In genomic region chr9:109833088-109833412, GRCm38 (mm10) we compare ENCODE assay signal across 8 mouse cellular contexts. TPM values are rescaled to one million over a fixed set of nuclear protein-coding genes. Genes with fewer than 3 reads are reported as not detected.
DNase-seq lines count a peak whose midpoint lies in the region; ATAC-seq lines count a peak whose summit lies in the region.

No protein-coding gene starts in this region.

- peak overlapping the region; percentile 82 for H3K4me2 ChIP-seq in kidney, embryonic 16.5 days (replicated peaks; ENCODE audit: low read depth, low read length)
- peak overlapping the region; percentile 83 for H3K4me2 ChIP-seq in hindbrain, embryonic 16.5 days (ENCODE audit: low read length)
- peak overlapping the region; percentile 86 for H3K4me2 ChIP-seq in midbrain, embryonic 15.5 days

- WGBS in kidney, embryonic 16.5 days = 11% methylated on average over 6 of the region's 6 CpGs
- 14% methylated on average over 6 of the region's 6 CpGs for WGBS in embryonic facial prominence, embryonic 10.5 days
- WGBS in hindbrain, embryonic 16.5 days = 14% methylated on average over 6 of the region's 6 CpGs
- WGBS in midbrain, embryonic 15.5 days = 13% methylated on average over 6 of the region's 6 CpGs

- DNase-seq in kidney, adult 8-10 months = no peak
- DNase-seq in embryonic facial prominence, embryonic 10.5 days (ENCODE audit: low spot score) = no peak
- no peak for DNase-seq in spleen, postnatal 36 days (ENCODE audit: low spot score in 2 of 2)
- DNase-seq in urinary bladder, postnatal 25 days (ENCODE audit: low spot score) = no peak
- DNase-seq in ovary, adult 18-20 months (ENCODE audit: low spot score) = no peak

- H3K27ac ChIP-seq in kidney, embryonic 16.5 days (ENCODE audit: low read length) = peak overlapping the region; percentile 76; the same call in 1 of the 2 replicates
- H3K27ac ChIP-seq in embryonic facial prominence, embryonic 10.5 days (replicated peaks) = peak overlapping the region; percentile 91
- no peak overlapping the region; the same call in 1 of the 2 replicates for H3K27ac ChIP-seq in hindbrain, embryonic 16.5 days (ENCODE audit: low read depth, low read length)
- peak overlapping the region; percentile 83 for H3K27ac ChIP-seq in midbrain, embryonic 15.5 days

- peak; percentile 78 for ATAC-seq in kidney, embryonic 16.5 days (ENCODE audit: low FRiP score, low TSS enrichment)
- ATAC-seq in hindbrain, embryonic 16.5 days = peak; percentile 63
- peak; percentile 71 for ATAC-seq in midbrain, embryonic 15.5 days (replicated peaks)

- no peaks in the 10 kb centered on the region for H3K27me3 ChIP-seq in kidney, embryonic 16.5 days (ENCODE audit: insufficient read depth, low read length)
- no peaks in the 10 kb centered on the region for H3K27me3 ChIP-seq in embryonic facial prominence, embryonic 10.5 days (replicated peaks; ENCODE audit: low read depth, poor library complexity, severe bottlenecking)
- no peaks in the 10 kb centered on the region for H3K27me3 ChIP-seq in hindbrain, embryonic 16.5 days (replicated peaks; ENCODE audit: control insufficient read depth, insufficient read depth, low read length)
- no peaks in the 10 kb centered on the region for H3K27me3 ChIP-seq in midbrain, embryonic 15.5 days (replicated peaks)

- H3K36me3 ChIP-seq in kidney, embryonic 16.5 days (ENCODE audit: insufficient read depth, low read length) = peaks cover 13% of the 10 kb centered on the region
- H3K36me3 ChIP-seq in embryonic facial prominence, embryonic 10.5 days (replicated peaks) = peaks cover 51% of the 10 kb centered on the region
- H3K36me3 ChIP-seq in hindbrain, embryonic 16.5 days (ENCODE audit: control insufficient read depth, insufficient read depth, low read length) = no peaks in the 10 kb centered on the region
- peaks cover 4% of the 10 kb centered on the region; the same call in 1 of the 2 replicates for H3K36me3 ChIP-seq in midbrain, embryonic 15.5 days (replicated peaks)

- H3K9ac ChIP-seq in kidney, embryonic 16.5 days (replicated peaks; ENCODE audit: low read length) = peak overlapping the region; percentile 76
- H3K9ac ChIP-seq in hindbrain, embryonic 16.5 days (ENCODE audit: low read depth, low read length) = peak overlapping the region; percentile 71
- H3K9ac ChIP-seq in midbrain, embryonic 15.5 days = peak overlapping the region; percentile 53

- peaks cover 8% of the 10 kb centered on the region for H3K4me1 ChIP-seq in kidney, embryonic 16.5 days (ENCODE audit: insufficient read depth, low read length)
- peaks cover 13% of the 10 kb centered on the region for H3K4me1 ChIP-seq in embryonic facial prominence, embryonic 10.5 days
- peaks cover 9% of the 10 kb centered on the region for H3K4me1 ChIP-seq in hindbrain, embryonic 16.5 days (ENCODE audit: control insufficient read depth, insufficient read depth, low read depth, low read length)
- peaks cover 14% of the 10 kb centered on the region for H3K4me1 ChIP-seq in midbrain, embryonic 15.5 days

- peak overlapping the region; percentile 61 for H3K4me3 ChIP-seq in kidney, embryonic 16.5 days (ENCODE audit: low read length)
- H3K4me3 ChIP-seq in embryonic facial prominence, embryonic 10.5 days = peak overlapping the region; percentile 78
- peak overlapping the region; percentile 58 for H3K4me3 ChIP-seq in hindbrain, embryonic 16.5 days (ENCODE audit: low read length)
- H3K4me3 ChIP-seq in midbrain, embryonic 15.5 days = peak overlapping the region; percentile 56

- no peaks in the 10 kb centered on the region for H3K9me3 ChIP-seq in kidney, embryonic 16.5 days (ENCODE audit: low read length)
- no peaks in the 10 kb centered on the region for H3K9me3 ChIP-seq in embryonic facial prominence, embryonic 10.5 days
- H3K9me3 ChIP-seq in hindbrain, embryonic 16.5 days (ENCODE audit: control insufficient read depth, low read length) = no peaks in the 10 kb centered on the region
- H3K9me3 ChIP-seq in midbrain, embryonic 15.5 days = no peaks in the 10 kb centered on the region

RNA-seq across cellular contexts. Expression of gene Nme6, which starts 0.5 kb away (rescaled TPM):
- polyA plus RNA-seq in kidney, embryonic 16.5 days (2015; fragmentation: Nextera tagmentation; extraction: Ambion mirVana) = 77.8 and 79.1 TPM in 2 replicates
- polyA plus RNA-seq in embryonic facial prominence, embryonic 10.5 days (2016; fragmentation: Nextera tagmentation; extraction: Ambion mirVana) = 107 and 115 TPM in 2 replicates
- 69.4 and 77.5 TPM in 2 replicates for polyA plus RNA-seq in hindbrain, embryonic 16.5 days (2015; fragmentation: Nextera tagmentation; extraction: Ambion mirVana)
- polyA plus RNA-seq in midbrain, embryonic 15.5 days (2015; fragmentation: Nextera tagmentation; extraction: Ambion mirVana) = 59.4 and 68.3 TPM in 2 replicates

RNA-seq across cellular contexts. Expression of gene Camp, which starts 16.4 kb away (rescaled TPM):
- 1.4 and 2.2 TPM in 2 replicates for polyA plus RNA-seq in kidney, embryonic 16.5 days (2015; fragmentation: Nextera tagmentation; extraction: Ambion mirVana)
- polyA plus RNA-seq in embryonic facial prominence, embryonic 10.5 days (2016; fragmentation: Nextera tagmentation; extraction: Ambion mirVana) = 0.20 TPM in 1 of 2 replicates, not detected in the other
- 0.44 and 0.64 TPM in 2 replicates for polyA plus RNA-seq in hindbrain, embryonic 16.5 days (2015; fragmentation: Nextera tagmentation; extraction: Ambion mirVana)
- polyA plus RNA-seq in midbrain, embryonic 15.5 days (2015; fragmentation: Nextera tagmentation; extraction: Ambion mirVana) = 2.6 TPM in 1 of 2 replicates, not detected in the other

RNA-seq across cellular contexts. Expression of gene Spink8, which starts 21.0 kb away (rescaled TPM):
- polyA plus RNA-seq in kidney, embryonic 16.5 days (2015; fragmentation: Nextera tagmentation; extraction: Ambion mirVana) = 14.9 and 17.3 TPM in 2 replicates
- not detected in 2 replicates for polyA plus RNA-seq in embryonic facial prominence, embryonic 10.5 days (2016; fragmentation: Nextera tagmentation; extraction: Ambion mirVana)
- polyA plus RNA-seq in hindbrain, embryonic 16.5 days (2015; fragmentation: Nextera tagmentation; extraction: Ambion mirVana) = not detected in 2 replicates
- polyA plus RNA-seq in midbrain, embryonic 15.5 days (2015; fragmentation: Nextera tagmentation; extraction: Ambion mirVana) = 0.29 TPM in 1 of 2 replicates, not detected in the other

RNA-seq across cellular contexts. Expression of gene Cdc25a, which starts 42.3 kb away (rescaled TPM):
- 24.3 and 28.0 TPM in 2 replicates for polyA plus RNA-seq in kidney, embryonic 16.5 days (2015; fragmentation: Nextera tagmentation; extraction: Ambion mirVana)
- 46.7 and 47.0 TPM in 2 replicates for polyA plus RNA-seq in embryonic facial prominence, embryonic 10.5 days (2016; fragmentation: Nextera tagmentation; extraction: Ambion mirVana)
- 9.1 and 11.0 TPM in 2 replicates for polyA plus RNA-seq in hindbrain, embryonic 16.5 days (2015; fragmentation: Nextera tagmentation; extraction: Ambion mirVana)
- polyA plus RNA-seq in midbrain, embryonic 15.5 days (2015; fragmentation: Nextera tagmentation; extraction: Ambion mirVana) = 12.4 and 14.7 TPM in 2 replicates

RNA-seq across cellular contexts. Expression of gene Fbxw27, which starts 42.6 kb away (rescaled TPM):
- not detected in 2 replicates for polyA plus RNA-seq in kidney, embryonic 16.5 days (2015; fragmentation: Nextera tagmentation; extraction: Ambion mirVana)
- polyA plus RNA-seq in embryonic facial prominence, embryonic 10.5 days (2016; fragmentation: Nextera tagmentation; extraction: Ambion mirVana) = not detected in 2 replicates
- 0.26 TPM in 1 of 2 replicates, not detected in the other for polyA plus RNA-seq in hindbrain, embryonic 16.5 days (2015; fragmentation: Nextera tagmentation; extraction: Ambion mirVana)
- polyA plus RNA-seq in midbrain, embryonic 15.5 days (2015; fragmentation: Nextera tagmentation; extraction: Ambion mirVana) = 0.44 TPM in 1 of 2 replicates, not detected in the other

Comparison
In these comparisons a context has a peak if more than half of its experiments do, and no peak if none do; other contexts are left out.
1. RNA of gene Spink8, which starts 21.0 kb away (polyA plus RNA-seq): 14.9 to 17.3 TPM in kidney, embryonic 16.5 days; not detected in embryonic facial prominence, embryonic 10.5 days, not detected in hindbrain, embryonic 16.5 days and 0.29 TPM in midbrain, embryonic 15.5 days; every median in the first group is over 10 times any median in the second.
2. Peak in every context shown above with its lines, with median percentiles within 50 percentile points of each other: ATAC-seq, H3K4me2 ChIP-seq, H3K4me3 ChIP-seq and H3K9ac ChIP-seq.